Mouse (Mus musculus) neural tube, embryonic 12.5 days (tissue): Measurements from ENCODE around the gene Tex19.2. TPM values are rescaled to one million over a fixed set of nuclear protein-coding genes. Genes with fewer than 3 reads are reported as not detected.
"Not testable (repeated sequence)": the region's sequence is repeated elsewhere in the genome, so short reads cannot be mapped to it uniquely, and the experiment has no call there.

Source experiments
- ATAC-seq: fragments of 200-750 bp; cut with Nextera tagmentation; 2 replicates; pipeline ENCODE4 v1.8.0; 2017; ENCODE audit warnings: low read depth, mild to moderate bottlenecking, moderate TSS enrichment, moderate library complexity; ENCODE audit not compliant: low FRiP score
- H3K27ac ChIP-seq: fragments of 300-500 bp; sonication (generic); 2 replicates; pipeline ENCODE4 v1.5.1; 2016
- H3K27me3 ChIP-seq: fragments of 300-500 bp; sonication (generic); replicated peaks from 2 replicates; pipeline ENCODE4 v1.6.1; 2016; ENCODE audit warnings: mild to moderate bottlenecking
- H3K36me3 ChIP-seq: fragments of 300-500 bp; sonication (generic); 2 replicates; pipeline ENCODE4 v1.6.1; 2016; ENCODE audit warnings: mild to moderate bottlenecking
- H3K4me1 ChIP-seq: fragments of 300-500 bp; sonication (generic); 2 replicates; pipeline ENCODE4 v1.6.1; 2016
- H3K4me2 ChIP-seq: fragments of 300-500 bp; sonication (generic); replicated peaks from 2 replicates; pipeline ENCODE4 v1.6.1; 2016; ENCODE audit warnings: mild to moderate bottlenecking
- H3K4me3 ChIP-seq: fragments of 300-500 bp; sonication (generic); 2 replicates; pipeline ENCODE4 v1.5.1; 2016
- H3K9ac ChIP-seq: fragments of 300-500 bp; sonication (generic); 2 replicates; pipeline ENCODE4 v1.6.1; 2016; ENCODE audit warnings: mild to moderate bottlenecking
- H3K9me3 ChIP-seq: fragments of 300-500 bp; sonication (generic); 2 replicates; pipeline ENCODE4 v1.6.1; 2016; ENCODE audit warnings: mild to moderate bottlenecking
- WGBS: fragments of 180-500 bp; shearing (Covaris S2); methylation state at CpG from one replicate; pipeline ENCODE4 v1.1.7; 2016; 5-methylcytosine and 5-hydroxymethylcytosine counted together
- polyA plus RNA-seq: library from polyadenylated mRNA; unstranded; fragments of >200 nt; fragmentation: Nextera tagmentation; extraction: Ambion mirVana; gene quantifications from 2 replicates; pipeline ENCODE4 v1.2.1, GENCODE M21; 2016

The Tex19.2 gene
- polyA plus RNA-seq, 1 experiment from 2014 or later = not detected

DNA sequence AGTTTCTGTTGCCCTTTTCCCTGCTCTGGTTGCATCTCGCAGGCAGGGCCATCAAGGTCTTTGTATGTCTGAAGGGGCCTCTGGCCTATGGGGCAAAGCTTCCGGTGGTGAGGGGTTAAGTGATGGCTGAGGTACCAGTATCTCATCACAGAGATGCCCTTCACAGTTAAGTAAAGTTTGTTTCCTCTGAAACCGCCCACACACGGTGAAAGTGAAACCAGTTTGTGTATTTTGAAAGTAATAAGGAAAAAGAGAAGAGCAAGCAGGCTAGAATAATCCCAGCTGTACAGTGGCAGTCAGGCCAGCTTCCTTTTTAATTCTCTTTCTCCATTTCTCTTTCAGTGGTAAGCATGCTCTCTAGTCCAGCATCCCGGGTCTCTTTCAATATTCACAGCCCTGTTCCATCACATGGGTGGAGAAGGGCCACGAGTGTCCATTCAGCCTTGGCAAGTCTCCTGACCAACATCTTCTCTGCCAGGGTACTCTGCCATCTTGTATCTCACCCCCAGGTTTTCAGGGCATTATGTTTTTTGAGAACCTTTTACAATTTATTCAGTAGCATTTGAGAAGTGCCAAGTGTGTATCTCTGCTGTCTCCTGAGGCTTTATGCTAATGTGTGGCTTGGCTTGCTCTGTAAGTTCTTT lies 35.5 kb downstream of the Tex19.2 start:
- ATAC-seq = no peak
- WGBS = 87% methylated on average over 6 of the region's 6 CpGs
- no peaks in the 10 kb centered on the region for H3K4me1 ChIP-seq
- H3K36me3 ChIP-seq = no peaks in the 10 kb centered on the region
- no peaks in the 10 kb centered on the region for H3K27me3 ChIP-seq
- H3K9ac ChIP-seq = no peak overlapping the region
- no peak overlapping the region for H3K4me3 ChIP-seq
- no peak overlapping the region for H3K27ac ChIP-seq
- H3K4me2 ChIP-seq = no peak overlapping the region
- no peaks in the 10 kb centered on the region for H3K9me3 ChIP-seq

DNA sequence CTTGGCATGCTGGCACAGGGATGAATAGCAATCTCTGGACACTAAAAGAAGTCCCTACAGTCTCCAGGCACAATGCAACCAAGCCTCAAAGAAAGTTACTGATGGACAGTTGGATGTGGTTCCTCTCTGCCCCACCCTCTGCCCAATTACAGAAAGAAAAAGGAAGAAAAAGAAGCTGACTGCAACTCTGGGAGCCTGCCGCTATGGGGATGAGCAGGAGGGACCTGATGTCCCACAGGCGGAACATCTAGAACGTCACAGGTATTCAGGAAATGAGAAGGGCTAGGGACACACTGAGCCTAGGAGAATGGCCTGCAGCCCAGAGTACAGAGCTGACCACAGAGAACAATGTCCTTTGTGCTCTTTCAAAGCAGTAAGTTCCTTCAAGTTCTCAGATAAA lies 36.2 kb downstream of the Tex19.2 start:
- H3K27me3 ChIP-seq = no peaks in the 10 kb centered on the region
- ATAC-seq = no peak
- no peaks in the 10 kb centered on the region for H3K9me3 ChIP-seq
- no peak overlapping the region for H3K27ac ChIP-seq
- WGBS = 88% methylated on average over 3 of the region's 3 CpGs
- H3K9ac ChIP-seq = no peak overlapping the region
- H3K4me3 ChIP-seq = no peak overlapping the region
- H3K4me2 ChIP-seq = no peak overlapping the region
- no peaks in the 10 kb centered on the region for H3K36me3 ChIP-seq
- H3K4me1 ChIP-seq = no peaks in the 10 kb centered on the region

DNA sequence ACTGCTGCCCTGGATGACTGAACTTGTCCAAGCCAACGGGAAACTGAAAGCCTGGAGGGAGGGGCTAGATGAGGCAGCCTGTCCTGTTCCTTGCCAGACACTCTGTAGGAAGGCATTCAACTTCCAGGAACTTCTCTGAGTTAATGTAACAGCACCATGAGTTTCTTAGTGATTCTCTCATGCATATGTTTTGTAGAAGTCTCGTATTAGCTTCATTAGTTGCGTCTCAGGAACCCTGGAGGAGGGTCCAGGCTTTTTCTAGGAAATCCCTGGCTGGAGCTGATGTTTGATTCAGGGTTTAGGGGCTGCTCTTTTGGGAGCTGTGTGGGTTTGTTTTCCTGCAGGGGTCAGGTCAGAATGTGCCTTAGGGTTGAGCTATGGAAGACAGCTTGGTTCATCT lies 37.4 kb downstream of the Tex19.2 start, which contains the start of gene Sectm1a:
Gene Sectm1a (minus strand): TSS at position 101 of the 400 bp plus-strand sequence.
- Histone ChIP-seq H3K4me1 (no peaks in the 10 kb centered on the region), H3K36me3 (no peaks in the 10 kb centered on the region), H3K27me3 (no peaks in the 10 kb centered on the region), H3K4me3 (no peak within 1 kb of the TSS), H3K9me3 (no peaks in the 10 kb centered on the region), H3K9ac (no peak within 1 kb of the TSS), H3K4me2 (no peak within 1 kb of the TSS), H3K27ac (no peak within 1 kb of the TSS)
- WGBS = 82% methylated on average over 3 of the region's 3 CpGs
- no peak for ATAC-seq

DNA sequence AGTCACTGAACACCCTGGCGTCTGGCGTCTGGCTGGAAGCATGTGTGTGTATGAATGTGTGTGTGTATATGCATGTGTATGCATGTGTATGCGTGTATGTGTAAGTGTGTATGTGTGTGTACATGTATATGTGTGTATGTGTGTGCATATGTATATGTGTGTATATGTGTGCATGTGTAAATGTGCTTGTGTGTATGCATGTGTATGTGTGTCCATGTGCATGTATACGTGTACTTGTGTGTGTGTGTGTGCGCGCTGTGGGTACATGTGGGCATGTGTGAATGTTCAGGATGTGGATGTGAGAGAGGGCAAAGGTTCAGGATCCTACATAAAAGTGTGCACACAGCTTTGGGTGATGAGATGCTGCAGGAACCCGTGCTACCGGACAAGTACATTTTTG lies 38.1 kb downstream of the Tex19.2 start:
- 97% methylated on average over 8 of the region's 8 CpGs for WGBS
- no peaks in the 10 kb centered on the region for H3K27me3 ChIP-seq
- no peak overlapping the region for H3K27ac ChIP-seq

DNA sequence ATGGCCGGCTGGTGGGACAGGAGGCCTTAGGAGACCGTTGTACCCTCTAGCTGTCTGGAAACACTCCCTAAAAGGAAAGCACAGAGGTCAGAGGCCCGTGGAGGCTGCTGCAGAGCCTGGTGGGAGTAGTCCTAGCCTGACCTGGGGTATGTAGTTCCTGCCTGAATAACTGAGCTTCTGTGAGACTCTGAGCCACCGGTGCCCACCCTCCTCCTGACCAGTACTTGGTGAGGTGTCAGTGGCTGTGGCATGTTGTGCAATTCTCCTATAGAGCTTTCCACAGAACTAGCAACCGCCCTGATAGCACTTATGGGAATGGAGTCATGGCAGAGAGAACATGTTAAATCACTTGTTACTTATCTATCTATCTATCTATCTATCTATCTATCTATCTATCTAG lies 42.8 kb downstream of the Tex19.2 start:
- ATAC-seq = no peak
- no peak overlapping the region for H3K27ac ChIP-seq
- H3K27me3 ChIP-seq = no peaks in the 10 kb centered on the region
- H3K4me2 ChIP-seq = no peak overlapping the region
- H3K4me1 ChIP-seq = no peaks in the 10 kb centered on the region
- WGBS = 80% methylated on average over 5 of the region's 5 CpGs
- no peak overlapping the region for H3K4me3 ChIP-seq
- H3K9ac ChIP-seq = no peak overlapping the region
- no peaks in the 10 kb centered on the region for H3K36me3 ChIP-seq
- H3K9me3 ChIP-seq = no peaks in the 10 kb centered on the region

More for the DNA sequence above, 38.1 kb downstream of the Tex19.2 start:
- ATAC-seq = no peak
- Histone ChIP-seq H3K9ac (no peak overlapping the region), H3K4me2 (no peak overlapping the region), H3K4me1 (no peaks in the 10 kb centered on the region), H3K36me3 (no peaks in the 10 kb centered on the region), H3K4me3 (no peak overlapping the region), H3K9me3 (no peaks in the 10 kb centered on the region)

DNA sequence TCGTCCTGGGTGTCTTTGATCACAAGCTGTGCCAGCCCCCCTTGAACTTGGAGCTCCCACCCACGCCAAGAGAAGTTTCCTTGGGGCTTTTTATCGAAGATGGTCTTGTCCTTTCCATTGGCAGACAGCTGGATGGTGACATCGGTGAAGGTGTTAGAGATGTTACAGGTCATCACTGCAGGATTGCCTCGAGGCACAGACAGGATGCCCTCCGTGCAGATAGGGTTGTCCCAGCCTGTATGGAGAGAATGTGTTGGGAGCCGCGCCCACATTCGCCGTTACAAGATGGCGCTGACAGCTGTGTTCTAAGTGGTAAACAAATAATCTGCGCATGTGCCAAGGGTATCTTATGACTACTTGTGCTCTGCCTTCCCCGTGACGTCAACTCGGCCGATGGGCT lies 48.8 kb downstream of the Tex19.2 start:
- H3K4me1 ChIP-seq, H3K9ac ChIP-seq, H3K9me3 ChIP-seq, ATAC-seq, H3K4me2 ChIP-seq, H3K4me3 ChIP-seq, H3K27ac ChIP-seq, H3K27me3 ChIP-seq, H3K36me3 ChIP-seq: not testable (repeated sequence)
- WGBS = 96% methylated on average over 12 of the region's 16 CpGs

DNA sequence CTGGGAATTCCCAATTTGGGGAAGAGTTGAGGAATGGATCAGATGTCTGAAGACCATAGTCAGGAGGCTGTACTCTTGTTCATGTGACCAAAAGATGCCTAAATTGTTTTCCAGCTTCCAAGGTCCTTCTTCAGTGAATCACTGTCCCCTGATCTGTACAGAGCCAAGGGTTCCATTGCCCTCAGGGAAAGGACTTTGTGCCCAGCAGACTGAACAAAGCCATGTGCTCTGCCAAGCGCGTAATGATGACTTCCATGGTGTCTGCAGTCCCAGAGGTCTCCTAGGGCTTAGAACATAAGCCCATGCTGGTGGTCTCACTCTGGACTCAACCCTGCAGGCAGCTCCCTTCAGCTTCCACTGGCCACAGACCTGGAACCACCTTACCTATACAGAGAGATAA lies 50.6 kb downstream of the Tex19.2 start:
- Histone ChIP-seq H3K27ac (no peak overlapping the region), H3K4me3 (no peak overlapping the region), H3K9me3 (no peaks in the 10 kb centered on the region), H3K9ac (no peak overlapping the region), H3K4me2 (no peak overlapping the region), H3K27me3 (no peaks in the 10 kb centered on the region), H3K4me1 (no peaks in the 10 kb centered on the region), H3K36me3 (no peaks in the 10 kb centered on the region)
- no peak for ATAC-seq
- 91% methylated on average over 2 of the region's 2 CpGs for WGBS

Other genes with a start within 250 kb of the Tex19.2 start
- gene Ccdc57, start 185.8 kb downstream of the Tex19.2 start, polyA plus RNA-seq = 4.7 and 5.6 TPM in 2 replicates
- 31.8 and 38.4 TPM in 2 replicates for gene Slc16a3, start 170.2 kb downstream of the Tex19.2 start, polyA plus RNA-seq
- 157 TPM in 2 replicates for gene Csnk1d, start 127.3 kb downstream of the Tex19.2 start, polyA plus RNA-seq
- gene Cd7, start 79.3 kb downstream of the Tex19.2 start, polyA plus RNA-seq = 0.34 and 0.47 TPM in 2 replicates
- not detected in 2 replicates for gene Sectm1b, start 55.1 kb downstream of the Tex19.2 start, polyA plus RNA-seq
- gene Sectm1a, start 37.5 kb downstream of the Tex19.2 start, polyA plus RNA-seq = not detected in 2 replicates
- gene Tex19.1, start 27.5 kb upstream of the Tex19.2 start, polyA plus RNA-seq = not detected in 2 replicates
- 0.25 and 0.46 TPM in 2 replicates for gene Uts2r, start 41.6 kb upstream of the Tex19.2 start, polyA plus RNA-seq
- gene Hexdc, start 85.8 kb upstream of the Tex19.2 start, polyA plus RNA-seq = 12.2 and 13.1 TPM in 2 replicates
- gene Ogfod3, start 86.0 kb upstream of the Tex19.2 start, polyA plus RNA-seq = 18.2 and 19.7 TPM in 2 replicates
- gene Cybc1, start 110.6 kb upstream of the Tex19.2 start, polyA plus RNA-seq = 41.2 and 42.1 TPM in 2 replicates
- 90.2 and 96.2 TPM in 2 replicates for gene Narf, start 118.6 kb upstream of the Tex19.2 start, polyA plus RNA-seq
- gene Foxk2, start 141.3 kb upstream of the Tex19.2 start, polyA plus RNA-seq = 15.2 and 15.3 TPM in 2 replicates
- 88.8 and 91.2 TPM in 2 replicates for gene Wdr45b, start 235.8 kb upstream of the Tex19.2 start, polyA plus RNA-seq